Mouse (Mus musculus) cerebellum, postnatal 14 days (tissue): Measurements from ENCODE around the gene Ctdsp1.
A peak's percentile ranks its signal among the peaks of the same experiment; 100 is the strongest.

Source experiments
- DNase-seq, 2 experiments: peaks; one replicate each; pipeline ENCODE4 v3.0.0; 2021; ENCODE audit warnings: mixed read lengths in 2 of 2

Gene Ctdsp1

GRCm38 (mm10) chr1:74397919-74398451, 6.7 kb downstream of the Ctdsp1 start:
- peak; percentile 75 to 84 for DNase-seq

GRCm38 (mm10) chr1:74400531-74400930, 9.2 kb downstream of the Ctdsp1 start:
- no peak for DNase-seq

- no peak for DNase-seq
Measured at GRCm38 (mm10) chr1:74401015-74401702, 9.8 kb downstream of the Ctdsp1 start.

- no peak for DNase-seq
Measured at GRCm38 (mm10) chr1:74404206-74404605, 12.9 kb downstream of the Ctdsp1 start.

GRCm38 (mm10) chr1:74408589-74409504, 17.5 kb downstream of the Ctdsp1 start, which contains the start of gene Vil1:
TSS of gene Vil1 (plus strand) at chr1:74409376.
- no peak for DNase-seq

- no peak for DNase-seq
Measured at GRCm38 (mm10) chr1:74411753-74412325, 20.5 kb downstream of the Ctdsp1 start.

GRCm38 (mm10) chr1:74412711-74413110, 21.4 kb downstream of the Ctdsp1 start:
- no peak for DNase-seq

GRCm38 (mm10) chr1:74415143-74415542, 23.8 kb downstream of the Ctdsp1 start:
- DNase-seq: peak in 1 of 2 experiments; percentile 41

GRCm38 (mm10) chr1:74418747-74419439, 27.6 kb downstream of the Ctdsp1 start:
- peak; percentile 27 to 53 for DNase-seq

- DNase-seq: no peak
Measured at GRCm38 (mm10) chr1:74419440-74419794, 28.1 kb downstream of the Ctdsp1 start.

GRCm38 (mm10) chr1:74423147-74423546, 31.8 kb downstream of the Ctdsp1 start:
- DNase-seq: no peak

- no peak for DNase-seq
Measured at GRCm38 (mm10) chr1:74425845-74426244, 34.5 kb downstream of the Ctdsp1 start.

- DNase-seq: no peak
Measured at GRCm38 (mm10) chr1:74433220-74433619, 41.9 kb downstream of the Ctdsp1 start.

- DNase-seq: no peak
Measured at GRCm38 (mm10) chr1:74434596-74434995, 43.3 kb downstream of the Ctdsp1 start.

- DNase-seq: no peak
Measured at GRCm38 (mm10) chr1:74435563-74435962, 44.3 kb downstream of the Ctdsp1 start.

GRCm38 (mm10) chr1:74437702-74438427, 46.6 kb downstream of the Ctdsp1 start:
- DNase-seq: no peak

- no peak for DNase-seq
Measured at GRCm38 (mm10) chr1:74439166-74439876, 48.0 kb downstream of the Ctdsp1 start.

GRCm38 (mm10) chr1:74444538-74444937, 53.2 kb downstream of the Ctdsp1 start:
- DNase-seq: no peak
